Mouse (Mus musculus) kidney, postnatal 25 days (tissue): Measurements from ENCODE around the gene Ikzf2.

Experiments
- DNase-seq, 2 experiments: peaks; one replicate each; pipeline ENCODE4 v3.0.0; 2021; ENCODE audit warnings: mixed read lengths in 2 of 2

Gene Ikzf2

GRCm38 (mm10) chr1:69591328-69591801 lies 95.7 kb downstream of the Ikzf2 start:
- DNase-seq: peak; percentile 39 to 52

- no peak for DNase-seq
Measured at GRCm38 (mm10) chr1:69585546-69585945, 101.5 kb downstream of the Ikzf2 start.

DNA sequence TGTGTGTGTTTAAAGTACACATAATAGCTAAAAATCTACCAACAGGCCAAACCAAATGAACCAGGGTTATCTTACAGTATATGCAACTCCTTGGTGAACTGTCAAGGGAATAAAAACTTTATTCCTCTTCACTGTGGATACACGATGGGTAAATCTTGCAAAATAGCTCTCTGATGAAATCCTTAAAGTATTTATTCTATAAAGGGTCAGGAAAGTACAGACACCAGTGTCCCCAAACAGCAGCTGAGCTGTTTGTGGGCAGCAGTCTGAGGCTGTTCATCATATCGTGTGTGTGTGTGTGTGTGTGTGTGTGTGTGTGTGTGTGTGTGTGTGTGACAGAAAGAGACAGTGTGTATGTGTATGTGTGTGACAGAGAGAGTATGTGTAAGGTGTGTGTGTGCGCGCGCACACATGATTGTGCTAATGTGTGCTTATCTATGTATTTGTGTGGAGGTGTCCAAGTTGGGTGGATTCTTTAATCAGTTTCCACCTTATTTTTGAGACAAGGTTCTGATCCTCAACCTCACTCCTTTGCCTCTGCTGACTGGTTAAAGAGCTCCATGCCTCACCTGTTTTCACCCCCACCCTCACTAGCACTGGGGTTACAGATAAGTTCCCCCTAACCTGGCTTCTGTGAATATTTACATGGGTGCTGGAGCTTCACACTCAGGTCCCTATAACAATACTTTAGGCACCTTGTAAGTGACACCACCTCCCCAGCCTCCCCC lies 102.9 kb downstream of the Ikzf2 start:
- DNase-seq: no peak

- DNase-seq: no peak
Measured at GRCm38 (mm10) chr1:69578917-69579316, 108.1 kb downstream of the Ikzf2 start.

- DNase-seq: no peak
Measured at GRCm38 (mm10) chr1:69559443-69560090, 127.5 kb downstream of the Ikzf2 start.

DNA sequence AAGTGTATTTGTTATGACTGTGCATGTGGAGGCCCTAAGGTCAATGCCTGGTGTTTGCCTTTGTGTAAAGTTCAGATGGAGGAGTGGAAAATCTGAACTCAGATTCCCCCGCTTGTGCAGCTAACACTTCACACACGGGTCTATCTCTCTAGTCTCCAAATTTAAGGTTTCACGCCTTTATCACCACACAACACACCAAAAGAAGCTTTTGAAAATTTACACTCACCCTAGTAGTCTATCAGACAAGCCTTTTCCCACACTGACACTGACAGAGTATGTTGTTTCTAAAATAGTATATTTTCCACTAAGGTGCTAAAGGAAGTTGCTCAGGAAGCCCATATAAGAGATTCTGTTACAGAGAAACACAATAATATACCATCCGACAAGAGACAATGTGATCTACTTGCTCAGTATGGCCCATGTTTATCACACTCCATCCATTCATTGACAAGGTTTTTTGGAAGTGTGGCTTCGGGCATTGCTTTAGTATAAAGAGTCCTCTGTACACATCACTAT lies 131.4 kb downstream of the Ikzf2 start:
- DNase-seq: no peak

GRCm38 (mm10) chr1:69549987-69550386 lies 137.1 kb downstream of the Ikzf2 start:
- DNase-seq: no peak

GRCm38 (mm10) chr1:69545885-69546253 lies 141.2 kb downstream of the Ikzf2 start:
- DNase-seq: no peak

- no peak for DNase-seq
Measured at GRCm38 (mm10) chr1:69545217-69545884, 141.7 kb downstream of the Ikzf2 start.

DNA sequence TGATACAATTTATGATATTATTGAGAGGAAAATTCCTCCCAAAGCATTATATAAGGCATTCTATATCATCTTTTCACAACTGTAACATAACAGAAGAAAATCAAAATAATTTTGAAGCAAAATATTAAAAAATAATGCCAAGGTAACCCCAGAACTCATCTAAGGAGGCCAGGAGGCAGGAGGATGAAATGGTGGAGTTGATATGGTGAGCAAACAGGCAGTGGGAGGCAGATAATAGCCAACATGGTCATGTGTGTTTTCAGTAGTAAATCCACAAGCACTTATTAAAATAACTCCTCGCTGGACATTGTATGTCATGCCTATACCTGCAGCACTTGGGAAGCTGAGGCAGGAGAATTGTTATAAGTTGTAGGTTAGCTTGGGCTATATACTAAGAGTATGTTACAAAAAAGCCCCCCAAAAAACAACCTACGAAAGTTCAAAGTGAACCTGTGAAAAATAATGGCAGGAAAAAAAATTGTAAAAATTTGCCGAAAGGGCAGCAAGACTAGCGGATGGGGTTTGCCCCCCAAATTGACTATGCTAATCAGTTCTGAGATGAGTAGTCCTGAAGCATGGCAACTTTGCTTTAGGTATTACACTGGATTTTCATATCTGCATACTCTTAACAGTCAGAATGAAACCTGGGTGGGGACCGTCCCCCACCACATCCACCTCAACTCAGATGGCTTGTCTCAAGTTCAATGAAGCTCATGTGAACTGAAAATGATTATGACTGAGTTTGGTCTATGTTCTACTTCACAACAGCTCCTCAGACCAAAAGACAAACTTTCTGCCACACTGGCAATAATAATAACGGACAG lies 143.1 kb downstream of the Ikzf2 start:
- no peak for DNase-seq

DNA sequence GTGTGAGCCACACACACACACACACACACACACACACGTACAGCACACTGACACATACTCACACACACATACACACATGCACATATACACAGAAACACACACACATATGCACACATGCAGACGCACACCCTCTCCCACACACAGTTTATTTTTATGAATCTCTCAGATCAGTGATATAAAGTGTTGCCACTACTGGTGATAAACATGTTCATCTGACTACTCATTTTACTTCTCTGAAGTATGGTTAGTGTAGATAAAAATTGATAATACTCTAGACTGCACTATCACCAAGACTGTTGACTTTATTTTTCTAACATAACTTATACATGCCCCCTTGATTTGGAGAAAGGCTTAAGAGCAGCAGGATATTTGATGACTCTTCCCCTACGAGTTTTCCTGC lies 144.5 kb downstream of the Ikzf2 start:
- DNase-seq: no peak

DNA sequence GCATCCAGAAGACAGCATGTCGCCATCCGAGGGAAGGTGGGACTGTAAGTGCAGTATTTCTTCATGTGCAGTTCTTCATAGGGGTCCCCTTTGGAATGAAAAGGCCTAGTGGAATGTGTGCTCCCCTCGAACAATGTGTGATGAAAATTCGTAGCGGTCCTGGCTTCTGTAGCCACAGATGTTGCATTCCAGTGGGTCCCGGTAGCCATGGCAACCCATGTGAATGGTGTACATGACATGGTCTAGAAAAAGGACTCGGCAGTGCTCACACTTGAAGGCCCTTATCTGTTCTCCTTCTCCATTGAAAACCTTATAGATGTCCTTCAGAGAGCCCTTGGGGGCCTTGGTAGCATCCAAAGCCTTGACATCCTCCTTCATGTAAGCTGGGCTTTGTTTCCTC lies 148.4 kb downstream of the Ikzf2 start:
- DNase-seq: no peak

DNA sequence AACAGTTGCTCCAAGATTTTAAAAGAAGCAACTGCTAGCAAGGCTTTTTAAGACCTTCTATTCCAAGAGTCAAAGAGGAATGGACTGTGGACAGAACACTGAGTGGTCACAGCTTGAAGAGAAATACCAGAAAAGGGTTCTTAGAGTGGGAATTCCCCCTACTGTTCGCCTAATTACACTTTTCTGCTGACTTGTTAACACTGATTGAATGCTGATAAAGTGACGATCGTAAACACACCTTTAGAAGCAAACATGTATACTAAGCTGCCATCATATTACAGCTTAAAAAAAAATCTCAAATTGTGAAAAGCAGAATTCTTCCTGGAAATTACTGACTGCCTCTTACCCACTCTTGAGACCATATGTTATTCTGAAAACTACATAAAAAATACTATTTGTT lies 149.4 kb downstream of the Ikzf2 start:
- no peak for DNase-seq

DNA sequence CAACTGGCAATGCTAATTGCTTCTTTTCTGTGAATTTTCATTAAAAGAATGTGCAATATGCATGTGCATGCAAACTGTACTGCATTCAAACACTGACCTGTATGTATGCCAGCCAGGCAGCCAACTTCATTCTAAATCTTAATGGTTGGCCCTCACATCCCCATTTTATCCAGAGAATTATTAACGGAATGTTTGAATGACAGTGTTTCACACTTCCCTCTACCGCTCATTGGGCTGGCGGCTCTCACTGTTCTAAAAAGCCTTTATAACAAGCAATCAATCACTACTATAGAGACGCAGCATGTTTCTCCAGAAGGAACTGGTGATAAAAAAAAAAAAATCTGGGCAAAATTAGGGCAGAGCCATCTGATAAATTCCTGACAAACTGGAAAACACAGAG lies 151.5 kb downstream of the Ikzf2 start:
- DNase-seq: no peak

DNA sequence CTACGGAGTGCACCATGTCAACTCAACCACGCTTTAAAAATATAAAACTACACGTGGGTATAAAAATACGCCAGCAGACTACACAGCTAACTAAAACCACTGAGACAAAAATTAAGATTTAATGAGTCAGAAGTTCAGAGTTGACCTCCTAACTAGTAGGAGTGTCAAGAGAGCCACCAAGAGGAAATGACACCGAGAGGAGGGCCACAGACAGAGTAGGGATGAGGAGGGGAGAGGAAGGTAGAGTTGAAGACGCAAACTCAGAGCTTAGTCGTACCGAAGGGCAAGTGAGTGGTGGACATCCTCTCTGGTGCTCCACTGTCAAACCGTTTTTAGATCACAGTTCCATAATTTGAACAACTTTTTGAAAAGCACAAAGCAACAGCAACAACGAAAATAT lies 154.0 kb downstream of the Ikzf2 start:
- DNase-seq: no peak

- no peak for DNase-seq
Measured at GRCm38 (mm10) chr1:69528696-69529095, 158.3 kb downstream of the Ikzf2 start.

GRCm38 (mm10) chr1:69521656-69522055 lies 165.4 kb downstream of the Ikzf2 start:
- no peak for DNase-seq

DNA sequence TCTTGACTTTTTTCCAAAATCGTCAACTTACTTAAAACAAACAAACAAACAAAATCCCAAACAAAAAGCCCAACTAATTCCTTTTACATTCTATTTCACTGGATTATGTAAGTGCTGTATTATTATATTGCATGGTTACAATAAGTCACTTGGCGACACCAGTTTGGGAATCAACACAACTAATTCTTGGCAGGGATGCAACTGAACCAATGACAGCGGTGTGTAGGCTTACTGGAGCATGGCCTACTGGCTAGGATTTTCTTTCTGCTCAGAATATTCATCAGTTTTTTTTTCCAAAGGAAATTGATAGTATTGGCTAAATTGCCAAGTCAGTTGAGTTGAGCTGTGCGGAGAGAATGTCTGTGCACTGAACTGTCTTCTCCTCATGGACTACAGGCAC lies 167.7 kb downstream of the Ikzf2 start:
- DNase-seq: no peak

DNA sequence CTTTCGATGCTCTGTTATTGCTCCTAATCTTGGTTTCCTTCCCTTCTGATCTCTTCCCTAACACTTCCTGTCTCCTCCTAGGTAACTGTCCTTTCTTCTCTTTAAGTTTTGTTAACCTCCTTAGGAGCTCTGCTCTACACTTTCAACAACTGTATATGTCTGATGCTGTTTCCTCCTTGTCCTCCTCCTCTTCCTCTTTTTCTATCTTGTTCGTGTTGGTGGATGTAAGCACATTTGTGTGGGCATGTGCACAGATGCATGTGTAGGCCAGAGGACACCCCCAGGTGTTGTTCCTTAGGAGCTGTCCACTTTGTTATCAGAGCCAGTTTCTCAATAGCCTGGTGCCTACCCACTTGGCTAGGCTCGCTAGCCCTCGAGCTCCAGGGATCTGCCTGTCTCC lies 169.0 kb downstream of the Ikzf2 start:
- DNase-seq: no peak

- DNase-seq: no peak
Measured at GRCm38 (mm10) chr1:69516144-69516543, 170.9 kb downstream of the Ikzf2 start.

GRCm38 (mm10) chr1:69513595-69514250 lies 173.3 kb downstream of the Ikzf2 start:
- DNase-seq: no peak

DNA sequence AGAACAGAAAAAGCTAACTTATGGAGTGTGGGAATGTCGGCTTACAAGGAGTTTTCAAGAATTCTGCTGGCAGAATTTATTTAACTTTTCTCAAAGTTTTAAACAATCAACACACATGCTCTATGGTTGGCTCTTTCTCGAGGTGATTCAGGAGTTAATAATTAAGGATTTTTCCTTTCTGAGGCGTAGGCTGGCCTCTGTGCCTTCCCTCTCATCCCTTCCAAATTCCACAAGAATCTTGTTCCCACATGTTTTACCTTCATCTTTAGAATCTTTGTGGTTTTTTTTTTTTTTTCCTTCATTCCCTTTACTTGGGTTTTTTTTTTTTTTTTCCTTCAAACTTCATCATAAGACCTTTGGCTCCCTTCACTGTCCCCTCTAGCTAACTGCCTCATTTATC lies 178.8 kb downstream of the Ikzf2 start:
- DNase-seq: no peak
